Mouse (Mus musculus) limb, embryonic 12.5 days (tissue): ENCODE data around the gene Clrn1. TPM values are rescaled to one million over a fixed set of nuclear protein-coding genes. Genes with fewer than 3 reads are reported as not detected.

Experiments
- ATAC-seq: fragments of 200-750 bp; cut with Nextera tagmentation; 2 replicates; pipeline ENCODE4 v1.8.0; 2017; ENCODE audit warnings: low read depth, moderate TSS enrichment; ENCODE audit not compliant: insufficient number of reproducible peaks, insufficient read depth, low FRiP score, low TSS enrichment
- H3K27ac ChIP-seq: fragments of 300-500 bp; sonication (generic); 2 replicates; pipeline ENCODE4 v1.5.1; 2016; ENCODE audit warnings: mild to moderate bottlenecking, moderate library complexity
- H3K27me3 ChIP-seq: fragments of 300-500 bp; sonication (generic); 2 replicates; pipeline ENCODE4 v1.6.1; 2016; ENCODE audit warnings: mild to moderate bottlenecking, moderate library complexity
- H3K36me3 ChIP-seq: fragments of 300-500 bp; sonication (generic); 2 replicates; pipeline ENCODE4 v1.6.1; 2016; ENCODE audit warnings: mild to moderate bottlenecking, moderate library complexity
- H3K4me1 ChIP-seq: fragments of 300-500 bp; sonication (generic); replicated peaks from 2 replicates; pipeline ENCODE4 v1.6.1; 2016
- H3K4me2 ChIP-seq: fragments of 300-500 bp; sonication (generic); 2 replicates; pipeline ENCODE4 v1.6.1; 2016; ENCODE audit warnings: mild to moderate bottlenecking, moderate library complexity
- H3K4me3 ChIP-seq: fragments of 300-500 bp; sonication (generic); replicated peaks from 2 replicates; pipeline ENCODE4 v1.5.1; 2016; ENCODE audit warnings: mild to moderate bottlenecking
- H3K9ac ChIP-seq: fragments of 300-500 bp; sonication (generic); replicated peaks from 2 replicates; pipeline ENCODE4 v1.6.1; 2016; ENCODE audit warnings: mild to moderate bottlenecking, moderate library complexity
- H3K9me3 ChIP-seq: fragments of 300-500 bp; sonication (generic); 2 replicates; pipeline ENCODE4 v1.6.1; 2016; ENCODE audit warnings: mild to moderate bottlenecking, moderate library complexity
- WGBS: fragments of 180-500 bp; shearing (Covaris S2); methylation state at CpG from one replicate; pipeline ENCODE4 v1.1.7; 2016; 5-methylcytosine and 5-hydroxymethylcytosine counted together
- polyA plus RNA-seq: library from polyadenylated mRNA; unstranded; fragments of >200 nt; fragmentation: Nextera tagmentation; extraction: Ambion mirVana; gene quantifications from 2 replicates; pipeline ENCODE4 v1.2.1, GENCODE M21; 2016

Gene Clrn1
- 0.31 and 0.49 TPM in 2 replicates for polyA plus RNA-seq

- Histone ChIP-seq H3K4me2 (no peak within 1 kb of the TSS), H3K4me1 (no peaks in the 10 kb centered on the region), H3K36me3 (no peaks in the 10 kb centered on the region), H3K9ac (no peak within 1 kb of the TSS), H3K27me3 (no peaks in the 10 kb centered on the region), H3K4me3 (no peak within 1 kb of the TSS), H3K27ac (no peak within 1 kb of the TSS), H3K9me3 (no peaks in the 10 kb centered on the region)
- ATAC-seq, result no peak
- 72% methylated on average over 20 of the region's 20 CpGs for WGBS
Observed at GRCm38 (mm10) chr3:58884801-58885573, at the start of gene Clrn1. Clrn1 (minus strand) TSS chr3:58885340.

- no peak for ATAC-seq
- WGBS, result 37% methylated on average over 7 of the region's 7 CpGs
- Histone ChIP-seq H3K9ac (no peak overlapping the region), H3K4me2 (no peak overlapping the region), H3K27me3 (no peaks in the 10 kb centered on the region), H3K27ac (no peak overlapping the region), H3K4me3 (no peak overlapping the region), H3K4me1 (0 out of 2 replicates have a peak, but pooled peaks cover 4% of the 10 kb centered on the region), H3K9me3 (0 out of 2 replicates have a peak, but pooled peaks cover 4% of the 10 kb centered on the region), H3K36me3 (no peaks in the 10 kb centered on the region)
Observed at GRCm38 (mm10) chr3:58924027-58924426, 38.9 kb upstream of the Clrn1 start.

GRCm38 (mm10) chr3:58923140-58923539 lies 38.0 kb upstream of the Clrn1 start:
- Histone ChIP-seq H3K9me3 (0 out of 2 replicates have a peak, but pooled peaks cover 4% of the 10 kb centered on the region), H3K9ac (no peak overlapping the region), H3K36me3 (no peaks in the 10 kb centered on the region), H3K4me3 (no peak overlapping the region), H3K4me1 (0 out of 2 replicates have a peak, but pooled peaks cover 4% of the 10 kb centered on the region), H3K27ac (no peak overlapping the region), H3K4me2 (no peak overlapping the region), H3K27me3 (no peaks in the 10 kb centered on the region)
- 66% methylated on average over 9 of the region's 11 CpGs for WGBS
- no peak for ATAC-seq

- Histone ChIP-seq H3K27me3 (no peaks in the 10 kb centered on the region), H3K36me3 (no peaks in the 10 kb centered on the region), H3K27ac (no peak overlapping the region), H3K9me3 (0 out of 2 replicates have a peak, but pooled peaks cover 4% of the 10 kb centered on the region), H3K9ac (no peak overlapping the region), H3K4me3 (no peak overlapping the region), H3K4me2 (no peak overlapping the region), H3K4me1 (0 out of 2 replicates have a peak, but pooled peaks cover 4% of the 10 kb centered on the region)
- WGBS, result 86% methylated on average over 7 of the region's 7 CpGs
- ATAC-seq, result no peak
Observed at GRCm38 (mm10) chr3:58922636-58923035, 37.5 kb upstream of the Clrn1 start.

GRCm38 (mm10) chr3:58921316-58921715 lies 36.2 kb upstream of the Clrn1 start:
- Histone ChIP-seq H3K36me3 (no peaks in the 10 kb centered on the region), H3K9ac (no peak overlapping the region), H3K27me3 (no peaks in the 10 kb centered on the region), H3K9me3 (0 out of 2 replicates have a peak, but pooled peaks cover 4% of the 10 kb centered on the region), H3K4me2 (no peak overlapping the region), H3K27ac (no peak overlapping the region), H3K4me3 (no peak overlapping the region), H3K4me1 (0 out of 2 replicates have a peak, but pooled peaks cover 4% of the 10 kb centered on the region)
- 81% methylated on average over 5 of the region's 5 CpGs for whole genome bisulfite sequencing
- ATAC-seq, result no peak

GRCm38 (mm10) chr3:58904656-58905055 lies 19.5 kb upstream of the Clrn1 start:
- WGBS, result 82% methylated on average over 2 of the region's 2 CpGs

GRCm38 (mm10) chr3:58902051-58902758 lies 17.1 kb upstream of the Clrn1 start:
- H3K9ac ChIP-seq, result no peak overlapping the region
- H3K9me3 ChIP-seq, result no peaks in the 10 kb centered on the region
- no peak for ATAC-seq
- no peak overlapping the region for H3K27ac ChIP-seq
- H3K4me1 ChIP-seq, result no peaks in the 10 kb centered on the region
- no peak overlapping the region for H3K4me3 ChIP-seq
- H3K36me3 ChIP-seq, result no peaks in the 10 kb centered on the region
- H3K27me3 ChIP-seq, result no peaks in the 10 kb centered on the region
- no peak overlapping the region for H3K4me2 ChIP-seq
- WGBS, result 91% methylated on average over 13 of the region's 13 CpGs

More at GRCm38 (mm10) chr3:58904656-58905055, 19.5 kb upstream of the Clrn1 start:
- Histone ChIP-seq H3K9me3 (no peaks in the 10 kb centered on the region), H3K36me3 (no peaks in the 10 kb centered on the region), H3K27me3 (no peaks in the 10 kb centered on the region), H3K4me1 (no peaks in the 10 kb centered on the region), H3K4me2 (no peak overlapping the region), H3K27ac (no peak overlapping the region), H3K9ac (no peak overlapping the region), H3K4me3 (no peak overlapping the region)
- ATAC-seq, result no peak

- no peaks in the 10 kb centered on the region for H3K27me3 ChIP-seq
- no peaks in the 10 kb centered on the region for H3K36me3 ChIP-seq
- H3K4me3 ChIP-seq, result no peak overlapping the region
- 75% methylated on average over 5 of the region's 5 CpGs for WGBS
- ATAC-seq, result no peak
- H3K9ac ChIP-seq, result no peak overlapping the region
- no peaks in the 10 kb centered on the region for H3K4me1 ChIP-seq
- H3K27ac ChIP-seq, result no peak overlapping the region
- H3K9me3 ChIP-seq, result no peaks in the 10 kb centered on the region
- no peak overlapping the region for H3K4me2 ChIP-seq
Observed at GRCm38 (mm10) chr3:58895131-58895530, 10.0 kb upstream of the Clrn1 start.

- Histone ChIP-seq H3K9ac (no peak overlapping the region), H3K4me3 (no peak overlapping the region), H3K27ac (no peak overlapping the region), H3K27me3 (no peaks in the 10 kb centered on the region), H3K9me3 (no peaks in the 10 kb centered on the region), H3K4me1 (no peaks in the 10 kb centered on the region), H3K4me2 (no peak overlapping the region), H3K36me3 (no peaks in the 10 kb centered on the region)
- 75% methylated on average over 3 of the region's 3 CpGs for WGBS
- no peak for ATAC-seq
Observed at GRCm38 (mm10) chr3:58894529-58894928, 9.4 kb upstream of the Clrn1 start.

GRCm38 (mm10) chr3:58889670-58890069 lies 4.5 kb upstream of the Clrn1 start:
- Histone ChIP-seq H3K27ac (no peak overlapping the region), H3K9ac (no peak overlapping the region), H3K27me3 (no peaks in the 10 kb centered on the region), H3K9me3 (no peaks in the 10 kb centered on the region), H3K4me3 (no peak overlapping the region), H3K4me1 (no peaks in the 10 kb centered on the region), H3K36me3 (no peaks in the 10 kb centered on the region), H3K4me2 (no peak overlapping the region)
- WGBS, result 69% methylated on average over 3 of the region's 3 CpGs
- ATAC-seq, result no peak

- no peaks in the 10 kb centered on the region for H3K9me3 ChIP-seq
- H3K27me3 ChIP-seq, result no peaks in the 10 kb centered on the region
- H3K27ac ChIP-seq, result no peak overlapping the region
- no peaks in the 10 kb centered on the region for H3K4me1 ChIP-seq
- ATAC-seq, result no peak
- no peak overlapping the region for H3K4me2 ChIP-seq
- WGBS, result 86% methylated on average over 7 of the region's 7 CpGs
- H3K4me3 ChIP-seq, result no peak overlapping the region
- no peak overlapping the region for H3K9ac ChIP-seq
- no peaks in the 10 kb centered on the region for H3K36me3 ChIP-seq
Observed at GRCm38 (mm10) chr3:58888131-58888715, 3.1 kb upstream of the Clrn1 start.
